In genomic region chr5:96620209-96620608, GRCm38 (mm10) we compare ENCODE assay signal across 14 mouse cellular contexts.
DNase-seq lines count a peak whose midpoint lies in the region; ATAC-seq lines count a peak whose summit lies in the region.
"Had no signal": no experiment of that assay in that cellular context is flagged by ENCODE, and none has a peak within 500 bp of the region (broad histone marks: within the 10 kb centered on the region; RNA-seq: fewer than 3 reads in every experiment).

No protein-coding gene starts in this region.

- 69% methylated on average over 2 of the region's 2 CpGs for WGBS in stomach, embryonic 16.5 days

- no peak overlapping the region for H3K4me2 ChIP-seq in stomach, embryonic 16.5 days (ENCODE audit: low read depth, low read length)
- H3K4me2 ChIP-seq: heart, embryonic 11.5 days; hindbrain, embryonic 12.5 days; limb, embryonic 12.5 days had no signal

- ATAC-seq in stomach, embryonic 16.5 days (ENCODE audit: insufficient read depth, low FRiP score), result 0 out of 2 replicates have a peak, but pooled peaks have one; percentile 38

- DNase-seq in heart, postnatal 4 days, result peak; percentile 22
- DNase-seq in heart, adult 8-10 months (ENCODE audit: low spot score), result no peak
- DNase-seq in urinary bladder, adult 18-20 months (ENCODE audit: low spot score in 2 of 2), result peak; percentile 18 to 36
- DNase-seq in urinary bladder, postnatal 10 days (ENCODE audit: low spot score), result no peak
- peak; percentile 82 for DNase-seq in adrenal gland, postnatal 10 days
- no peak for DNase-seq in layer of hippocampus, postnatal 14 days (ENCODE audit: low spot score in 2 of 2)
- DNase-seq in embryo, embryonic 9.5 days (ENCODE audit: extremely low spot score), result no peak
- DNase-seq: cerebellum, adult 11-12 months had no signal

- H3K4me1 ChIP-seq in stomach, embryonic 16.5 days (ENCODE audit: control insufficient read depth, insufficient read depth, low read length), result peaks cover 13% of the 10 kb centered on the region
- H3K4me1 ChIP-seq: hindbrain, embryonic 12.5 days; midbrain, embryonic 10.5 days had no signal

- H3K36me3 ChIP-seq in stomach, embryonic 16.5 days (ENCODE audit: control insufficient read depth, insufficient read depth, low read length), result no peaks in the 10 kb centered on the region
- H3K36me3 ChIP-seq: hindbrain, embryonic 12.5 days; limb, embryonic 12.5 days; midbrain, embryonic 10.5 days had no signal

- H3K4me3 ChIP-seq in stomach, embryonic 16.5 days (replicated peaks; ENCODE audit: low read length), result no peak overlapping the region
- H3K4me3 ChIP-seq: hindbrain, embryonic 12.5 days; limb, embryonic 12.5 days; midbrain, embryonic 10.5 days had no signal

- H3K9me3 ChIP-seq in stomach, embryonic 16.5 days (replicated peaks; ENCODE audit: control insufficient read depth, low read length), result no peaks in the 10 kb centered on the region
- H3K9me3 ChIP-seq: hindbrain, embryonic 12.5 days; limb, embryonic 12.5 days; midbrain, embryonic 10.5 days had no signal

- no peak overlapping the region for H3K9ac ChIP-seq in stomach, embryonic 16.5 days (ENCODE audit: low read length)
- H3K9ac ChIP-seq: hindbrain, embryonic 12.5 days; limb, embryonic 12.5 days had no signal

- no peaks in the 10 kb centered on the region for H3K27me3 ChIP-seq in stomach, embryonic 16.5 days (ENCODE audit: control insufficient read depth, insufficient read depth, low read length)
- H3K27me3 ChIP-seq: hindbrain, embryonic 12.5 days; limb, embryonic 12.5 days had no signal

- H3K27ac ChIP-seq in stomach, embryonic 16.5 days (ENCODE audit: low read length), result no peak overlapping the region
- H3K27ac ChIP-seq: hindbrain, embryonic 12.5 days; kidney, postnatal 0 days; limb, embryonic 12.5 days; midbrain, embryonic 10.5 days had no signal

Comparison
In these comparisons a context has a peak if more than half of its experiments do, and no peak if none do; other contexts are left out.
1. DNase-seq: peak in heart, postnatal 4 days (single experiment), urinary bladder, adult 18-20 months (2 of 2) and adrenal gland, postnatal 10 days (single experiment); none in heart, adult 8-10 months (single experiment), urinary bladder, postnatal 10 days (single experiment), layer of hippocampus, postnatal 14 days (0 of 2) and embryo, embryonic 9.5 days (single experiment).